9 mouse cellular contexts compared by ENCODE assay signal in the genomic region with DNA sequence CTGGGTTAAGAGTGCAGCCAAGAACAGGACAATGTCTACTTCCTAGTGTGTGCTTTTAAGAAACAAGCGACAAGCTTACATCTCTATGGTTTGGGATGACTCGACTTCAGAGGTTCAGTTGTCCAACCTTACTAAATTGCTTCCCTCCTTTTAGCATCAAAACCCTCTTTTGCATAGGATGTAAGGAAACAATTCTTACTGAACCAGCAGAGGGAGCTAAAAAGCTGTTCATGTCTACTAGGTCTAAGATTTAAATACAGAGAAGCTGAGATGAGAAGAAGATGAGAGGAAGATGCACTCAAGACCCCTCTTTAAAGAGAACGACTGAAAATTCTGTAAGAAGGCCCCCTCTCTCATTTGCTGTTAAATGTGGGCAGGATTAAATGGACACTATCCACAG. TPM values are rescaled to one million over a fixed set of nuclear protein-coding genes. Genes with fewer than 3 reads are reported as not detected.
DNase-seq lines count a peak whose midpoint lies in the region; ATAC-seq lines count a peak whose summit lies in the region.
"Had no signal": no experiment of that assay in that cellular context is flagged by ENCODE, and none has a peak within 500 bp of the region (broad histone marks: within the 10 kb centered on the region; RNA-seq: fewer than 3 reads in every experiment).

No protein-coding gene starts in this region.

- DNase-seq in layer of hippocampus, adult 11-12 months (ENCODE audit: low spot score), result peak; percentile 22
- no peak for DNase-seq in layer of hippocampus, postnatal 25 days (ENCODE audit: extremely low spot score in 1 of 2, low spot score in 1 of 2)
- peak; percentile 78 for DNase-seq in MN1 (ENCODE audit: low spot score)
- no peak for DNase-seq in gastrocnemius, postnatal 25 days
- no peak for DNase-seq in cerebellum, postnatal 4 days (ENCODE audit: low spot score in 2 of 2)
- no peak for DNase-seq in heart, adult 11 months

- ATAC-seq in CD4-positive, CD25-positive, alpha-beta regulatory T cell, adult 4 months, result peak; percentile 77
- ATAC-seq in inflammation-experienced regulatory T-cells, adult 6 months, result peak; percentile 58

RNA-seq across cellular contexts. Expression of gene Cwc27, which starts 11.3 kb away (rescaled TPM):
- 10 to 100 TPM; 16.9 to 19.8 TPM for total RNA-seq in layer of hippocampus, postnatal 25 days (2021)
- polyA plus RNA-seq in CD4-positive, CD25-positive, alpha-beta regulatory T cell, adult 4 months (2017; shearing (Covaris generic)), result 10 to 100 TPM; 37.9 to 48.4 TPM
- 10 to 100 TPM; 28.6 to 47.5 (median 29.6) TPM for polyA plus RNA-seq in inflammation-experienced regulatory T-cells, adult 6 months (2017; shearing (Covaris generic))
- total RNA-seq in gastrocnemius, postnatal 25 days (2021), result 1 to 10 TPM; 7.9 to 9.8 TPM

RNA-seq across cellular contexts. Expression of gene Srek1ip1, which starts 13.4 kb away (rescaled TPM):
- 10 to 100 TPM; 18.0 to 18.9 TPM for total RNA-seq in layer of hippocampus, postnatal 25 days (2021)
- 10 to 100 TPM; 10.7 to 19.2 TPM for polyA plus RNA-seq in CD4-positive, CD25-positive, alpha-beta regulatory T cell, adult 4 months (2017; shearing (Covaris generic))
- 10 to 100 TPM; 10.8 to 17.0 (median 14.7) TPM for polyA plus RNA-seq in inflammation-experienced regulatory T-cells, adult 6 months (2017; shearing (Covaris generic))
- total RNA-seq in gastrocnemius, postnatal 25 days (2021), result 10 to 100 TPM; 11.0 to 11.8 TPM

RNA-seq across cellular contexts. Expression of gene Shisal2b, which starts 58.0 kb away (rescaled TPM):
- under 1 TPM; 0.28 to 0.37 TPM for total RNA-seq in layer of hippocampus, postnatal 25 days (2021)
- under 1 TPM in 1 of 2 experiments, not detected in 1; 0.54 TPM for polyA plus RNA-seq in CD4-positive, CD25-positive, alpha-beta regulatory T cell, adult 4 months (2017; shearing (Covaris generic))
- 1 to 10 TPM in 1 of 3 experiments, not detected in 2; 1.6 TPM for polyA plus RNA-seq in inflammation-experienced regulatory T-cells, adult 6 months (2017; shearing (Covaris generic))
- total RNA-seq in gastrocnemius, postnatal 25 days (2021), result under 1 TPM in 1 of 2 experiments, not detected in 1; 0.36 TPM
- polyA plus RNA-seq: limb, embryonic 12.5 days had no signal

Comparison
In these comparisons a context has a peak if more than half of its experiments do, and no peak if none do; other contexts are left out.
1. DNase-seq: peak in layer of hippocampus, adult 11-12 months (single experiment) and MN1 (single experiment); none in layer of hippocampus, postnatal 25 days (0 of 2), gastrocnemius, postnatal 25 days (single experiment), cerebellum, postnatal 4 days (0 of 2) and heart, adult 11 months (single experiment).